Mouse (Mus musculus): ENCODE data around the gene Vmn1r178. TPM values are rescaled to one million over a fixed set of nuclear protein-coding genes. Genes with fewer than 3 reads are reported as not detected.
"Not testable (repeated sequence)": the region's sequence is repeated elsewhere in the genome, so short reads cannot be mapped to it uniquely, and the experiment has no call there.

The Vmn1r178 gene
- total RNA-seq (2017) = not detected in 2 replicates

DNA sequence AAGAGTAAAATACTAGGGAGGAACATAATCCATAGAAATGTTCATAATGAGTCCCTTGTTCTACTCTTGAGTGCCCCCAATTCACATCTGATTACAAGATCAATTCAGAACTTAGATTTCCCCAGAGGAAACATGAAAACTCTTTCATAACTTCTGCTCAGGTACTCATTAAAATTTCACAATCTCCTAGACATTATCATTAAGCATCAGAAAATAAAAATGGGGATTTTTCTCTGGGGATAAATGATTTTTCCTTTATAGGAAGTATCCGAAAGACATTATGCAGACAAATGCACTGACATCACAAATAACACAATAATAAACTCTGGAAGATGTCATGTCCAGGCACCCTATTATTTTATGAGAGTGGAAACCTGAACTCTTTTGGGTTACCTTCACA lies at the start of gene Vmn1r178:
Gene Vmn1r178, plus strand, starts transcription at position 301 of the 400 bp plus-strand sequence.
- ATAC-seq (replicated peaks in 1 of 2; ENCODE audit: insufficient read depth in 1 of 2, low FRiP score in 2 of 2, low TSS enrichment in 1 of 2, low read depth in 1 of 2, poor library complexity in 2 of 2, severe bottlenecking in 2 of 2) = no peak

DNA sequence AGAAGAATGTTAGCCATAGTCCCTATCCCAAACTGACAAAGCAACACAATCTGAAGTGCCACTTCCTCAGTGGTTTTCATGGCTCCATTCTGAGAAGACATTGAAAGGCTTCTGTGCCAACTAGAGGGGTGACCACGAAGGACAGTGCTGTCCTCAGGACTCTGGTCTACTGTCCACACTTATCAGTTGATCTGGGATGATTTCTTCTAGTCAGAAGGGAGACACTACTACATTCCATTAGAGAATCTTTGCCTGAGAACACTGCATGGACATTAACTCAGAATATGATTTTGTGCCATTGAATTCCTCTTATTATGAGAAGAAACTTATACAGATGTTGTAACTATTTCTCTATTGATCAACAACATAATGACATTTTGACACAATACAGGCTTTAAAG lies 25.5 kb upstream of the Vmn1r178 start, which contains the start of gene Vmn1r177:
Gene Vmn1r177, minus strand, starts transcription at position 101 of the 400 bp plus-strand sequence.
- ATAC-seq (replicated peaks in 1 of 2; ENCODE audit: insufficient read depth in 1 of 2, low FRiP score in 2 of 2, low TSS enrichment in 1 of 2, low read depth in 1 of 2, poor library complexity in 2 of 2, severe bottlenecking in 2 of 2) = not testable (repeated sequence)

GRCm38 (mm10) chr7:23876918-23877317 lies 14.9 kb upstream of the Vmn1r178 start:
- not testable (repeated sequence) for ATAC-seq (replicated peaks in 1 of 2; ENCODE audit: insufficient read depth in 1 of 2, low FRiP score in 2 of 2, low TSS enrichment in 1 of 2, low read depth in 1 of 2, poor library complexity in 2 of 2, severe bottlenecking in 2 of 2)

GRCm38 (mm10) chr7:23926678-23927077 lies 34.9 kb downstream of the Vmn1r178 start, which contains the start of gene Vmn1r179:
Vmn1r179 (plus strand) TSS chr7:23926978.
- no peak for ATAC-seq (replicated peaks in 1 of 2; ENCODE audit: insufficient read depth in 1 of 2, low FRiP score in 2 of 2, low TSS enrichment in 1 of 2, low read depth in 1 of 2, poor library complexity in 2 of 2, severe bottlenecking in 2 of 2)

Other genes with a start within 250 kb of the Vmn1r178 start
- gene Vmn1r172, start 233.7 kb upstream of the Vmn1r178 start, total RNA-seq (2017) = not detected in 2 replicates
- not detected in 2 replicates for gene Vmn1r173, start 191.3 kb upstream of the Vmn1r178 start, total RNA-seq (2017)
- gene Vmn1r174, start 139.7 kb upstream of the Vmn1r178 start, total RNA-seq (2017) = not detected in 2 replicates
- gene Vmn1r175, start 81.4 kb upstream of the Vmn1r178 start, total RNA-seq (2017) = not detected in 2 replicates
- gene Vmn1r176, start 54.6 kb upstream of the Vmn1r178 start, total RNA-seq (2017) = not detected in 2 replicates
- not detected in 2 replicates for gene Vmn1r177, start 25.6 kb upstream of the Vmn1r178 start, total RNA-seq (2017)
- gene Vmn1r179, start 35.0 kb downstream of the Vmn1r178 start, total RNA-seq (2017) = not detected in 2 replicates
- gene Vmn1r180, start 58.6 kb downstream of the Vmn1r178 start, total RNA-seq (2017) = not detected in 2 replicates
- not detected in 2 replicates for gene Vmn1r181, start 82.6 kb downstream of the Vmn1r178 start, total RNA-seq (2017)
- not detected in 2 replicates for gene V1rd19, start 109.7 kb downstream of the Vmn1r178 start, total RNA-seq (2017)
- gene Vmn1r183, start 161.2 kb downstream of the Vmn1r178 start, total RNA-seq (2017) = not detected in 2 replicates
- gene Zfp180, start 189.9 kb downstream of the Vmn1r178 start, total RNA-seq (2017) = 12.1 and 12.9 TPM in 2 replicates
- gene Zfp112, start 220.3 kb downstream of the Vmn1r178 start, total RNA-seq (2017) = 0.60 and 1.1 TPM in 2 replicates
- gene Zfp235, start 242.2 kb downstream of the Vmn1r178 start, total RNA-seq (2017) = 10.6 and 19.4 TPM in 2 replicates

Data from hematopoietic stem cell, adult 5-6 weeks (primary cell).